Mouse (Mus musculus): Measurements from ENCODE around the gene Slc44a5.
"Not testable (repeated sequence)": the region's sequence is repeated elsewhere in the genome, so short reads cannot be mapped to it uniquely, and the experiment has no call there.

The Slc44a5 gene

DNA sequence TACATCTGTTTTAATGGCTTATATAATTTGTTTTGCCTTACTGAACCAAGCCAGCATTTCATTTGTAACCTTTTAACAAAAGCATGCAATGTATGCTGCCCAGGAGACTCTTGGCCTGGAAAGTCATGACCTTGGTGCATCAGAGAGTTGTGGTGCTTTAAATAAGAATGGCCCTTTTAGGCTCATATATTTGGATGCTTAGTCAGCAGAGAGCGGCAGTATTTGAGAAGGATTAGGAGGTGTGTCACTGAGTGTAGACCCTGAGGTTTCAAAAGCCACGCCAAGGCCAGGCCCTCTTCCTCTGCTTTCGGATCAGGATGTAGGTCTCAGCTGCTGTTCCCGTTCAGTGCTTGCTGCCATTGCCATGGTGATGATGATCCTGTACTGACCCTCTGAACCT, 3.8 kb upstream of the Slc44a5 start:
- DNase-seq (ENCODE audit: low spot score): no peak

DNA sequence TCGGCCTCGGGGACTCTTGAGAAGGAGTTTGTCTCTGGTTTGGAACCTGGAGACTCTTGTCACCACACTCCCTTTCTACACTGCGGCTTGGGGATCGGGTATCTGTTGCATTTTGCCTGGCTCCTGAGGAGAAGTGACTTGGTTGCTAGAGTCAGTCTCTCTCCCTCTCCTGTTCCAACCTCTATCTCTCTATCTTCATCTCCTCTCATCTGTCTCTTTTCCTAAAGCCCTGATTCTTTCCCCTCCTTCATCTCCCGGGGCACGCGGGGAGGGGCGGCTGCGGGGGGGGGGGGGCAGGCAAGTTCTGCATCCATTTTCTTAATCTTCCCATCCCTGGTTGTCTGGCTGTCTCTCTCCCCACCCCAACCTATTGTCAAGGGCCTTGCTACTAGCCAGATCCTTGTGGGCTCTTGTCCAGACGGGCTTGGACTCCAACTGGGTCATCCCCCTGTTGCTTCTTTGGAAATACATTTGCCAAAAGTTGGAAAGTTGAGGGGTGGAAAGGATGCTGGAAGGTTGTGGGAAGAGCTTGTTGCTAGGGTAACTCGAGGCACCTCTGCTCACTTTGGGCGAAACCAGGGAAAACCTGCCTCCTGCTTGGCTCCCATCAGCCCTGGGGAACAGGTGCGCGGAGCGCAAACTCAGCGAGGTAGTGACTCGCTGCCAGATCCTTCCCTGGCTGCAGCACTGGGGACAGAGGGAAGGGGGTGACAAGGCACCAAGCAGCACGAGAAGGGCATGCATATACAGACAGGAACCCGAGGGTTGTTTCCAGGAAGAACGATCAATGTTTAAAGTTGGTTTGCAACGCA, 919 bp downstream of the Slc44a5 start:
- DNase-seq (ENCODE audit: low spot score): no peak

DNA sequence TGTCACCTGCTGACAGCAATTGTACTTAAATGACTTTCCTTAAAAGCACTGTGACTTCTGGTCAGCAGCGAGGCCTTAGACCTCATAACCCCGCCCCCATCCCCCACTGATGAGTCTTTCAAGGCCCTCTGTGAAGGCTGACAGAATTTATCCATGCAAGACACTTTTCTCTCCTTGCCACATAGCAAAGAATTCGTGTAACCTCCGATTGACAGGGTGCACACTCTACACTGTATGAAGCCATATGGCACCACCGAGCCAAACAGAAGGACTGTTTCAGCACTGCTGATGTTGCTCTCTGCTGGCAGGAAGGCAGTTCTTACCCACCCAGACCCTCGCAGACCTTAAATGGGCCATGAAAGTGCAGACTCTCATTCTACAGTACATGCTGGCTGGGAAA, 1.8 kb downstream of the Slc44a5 start:
- no peak for DNase-seq (ENCODE audit: low spot score)

DNA sequence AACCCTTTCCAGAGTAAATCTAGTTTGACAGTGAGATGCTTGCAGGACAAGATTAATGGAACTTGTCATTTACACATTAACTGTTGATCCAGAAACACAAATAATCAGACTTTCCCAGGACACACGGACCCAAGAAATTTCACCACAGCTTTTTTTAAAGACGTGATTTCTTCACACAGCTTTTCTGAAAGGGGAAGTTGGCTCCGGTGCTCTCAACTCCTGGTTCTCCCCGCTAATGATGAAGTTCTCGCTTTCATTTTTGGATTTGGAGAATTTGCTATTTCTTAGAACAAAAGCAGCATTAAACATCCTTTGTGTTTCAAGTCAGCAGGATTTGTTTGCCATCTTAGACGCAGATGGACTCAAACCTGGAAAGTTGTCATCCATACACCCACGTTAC, 2.6 kb downstream of the Slc44a5 start:
- DNase-seq (ENCODE audit: low spot score): no peak

DNA sequence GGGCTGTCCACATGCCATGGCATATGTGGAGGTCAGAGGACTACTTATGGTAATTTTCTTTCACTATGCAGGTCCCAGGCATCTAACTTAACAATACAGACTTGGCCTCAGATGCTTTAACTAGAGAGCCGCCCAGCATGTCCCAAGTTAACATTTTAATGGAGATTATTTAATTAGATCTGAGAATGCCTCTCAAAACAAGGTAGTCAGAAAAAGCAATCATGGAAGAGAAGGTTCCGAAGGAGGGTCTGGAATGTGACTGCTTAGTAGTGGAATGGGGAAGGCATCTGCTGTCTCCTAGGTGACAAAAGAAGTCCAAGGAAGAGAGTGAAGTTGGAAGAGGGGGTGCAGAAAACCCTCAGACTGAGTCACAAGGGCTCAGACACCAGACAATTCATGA, 7.4 kb downstream of the Slc44a5 start:
- no peak for DNase-seq (ENCODE audit: low spot score)

DNA sequence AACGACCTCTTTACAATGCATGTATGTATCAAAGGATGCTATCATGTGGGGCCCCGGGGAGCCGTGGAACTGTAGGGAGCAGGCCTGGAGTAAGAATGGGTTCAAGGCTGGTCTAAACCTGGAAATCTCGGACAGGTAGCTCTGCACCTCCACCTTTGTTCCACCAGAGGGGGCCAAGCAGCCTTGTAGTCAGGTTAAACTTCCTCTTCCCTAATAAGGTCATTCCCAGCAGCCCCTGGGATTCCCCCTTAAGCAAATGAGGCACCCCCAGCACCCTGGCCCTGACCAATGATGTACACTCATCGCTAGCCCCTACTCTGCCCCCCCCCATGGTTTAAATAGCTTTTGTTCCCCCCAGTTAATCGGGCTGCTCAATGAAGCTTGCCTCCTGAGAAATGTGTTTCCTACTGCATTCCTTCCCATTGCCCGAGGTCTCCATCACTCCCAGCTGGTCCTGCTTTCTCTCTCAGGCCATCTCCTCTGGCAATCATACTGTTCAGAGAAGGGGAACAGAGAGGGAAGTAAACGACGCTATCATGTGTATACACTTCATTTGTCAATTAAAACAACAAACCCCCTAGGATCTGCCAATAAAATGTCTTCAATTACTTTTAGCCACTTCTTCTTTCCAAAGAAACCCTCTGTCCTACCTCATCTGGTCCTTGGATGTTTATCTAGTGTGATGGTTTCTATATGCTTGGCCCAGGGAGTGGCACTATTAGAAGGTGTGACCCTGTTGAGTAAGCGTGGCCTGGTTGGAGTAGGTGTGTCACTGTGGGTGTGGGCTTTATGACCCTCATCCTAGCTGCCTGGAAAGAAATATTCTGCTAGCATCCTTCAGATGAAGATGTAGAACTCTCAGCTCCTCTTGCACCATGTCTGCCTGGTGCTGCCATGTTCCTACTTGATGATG, 11.4 kb downstream of the Slc44a5 start:
- DNase-seq (ENCODE audit: low spot score): no peak

DNA sequence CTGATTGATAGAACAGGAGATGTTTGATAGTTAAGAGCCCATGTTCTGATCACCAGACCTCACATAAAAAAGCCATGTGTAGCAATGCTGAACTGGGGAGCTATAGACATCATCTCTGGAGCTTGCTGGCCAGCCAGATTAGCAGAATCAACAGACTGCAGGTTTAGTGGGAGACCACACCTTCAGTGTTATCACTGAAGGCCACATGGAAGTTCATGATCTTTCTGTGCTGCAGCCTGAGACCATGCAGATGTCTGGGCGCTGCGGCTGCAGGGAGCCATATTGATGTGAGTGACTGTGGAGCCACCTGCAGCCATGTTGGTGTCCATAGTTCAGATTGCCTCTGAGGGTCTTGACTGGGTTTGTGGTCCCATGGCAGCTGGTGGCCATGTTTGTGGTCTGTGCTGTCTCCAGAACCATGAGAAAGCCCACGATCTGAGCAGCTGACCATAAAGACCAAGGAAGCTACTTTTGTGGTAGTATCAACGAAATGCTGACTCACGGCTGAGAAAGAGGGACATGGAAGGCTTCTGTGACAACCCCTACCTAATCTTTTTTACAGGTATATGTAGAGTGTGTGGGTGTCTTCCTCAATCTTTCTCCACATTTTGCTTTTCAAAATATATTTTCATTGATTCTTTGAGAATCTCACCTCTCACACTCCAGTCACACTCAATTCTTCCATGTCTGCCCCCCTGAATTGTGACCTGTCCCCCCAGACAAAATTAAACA, 26.7 kb downstream of the Slc44a5 start:
- DNase-seq (ENCODE audit: low spot score): no peak

DNA sequence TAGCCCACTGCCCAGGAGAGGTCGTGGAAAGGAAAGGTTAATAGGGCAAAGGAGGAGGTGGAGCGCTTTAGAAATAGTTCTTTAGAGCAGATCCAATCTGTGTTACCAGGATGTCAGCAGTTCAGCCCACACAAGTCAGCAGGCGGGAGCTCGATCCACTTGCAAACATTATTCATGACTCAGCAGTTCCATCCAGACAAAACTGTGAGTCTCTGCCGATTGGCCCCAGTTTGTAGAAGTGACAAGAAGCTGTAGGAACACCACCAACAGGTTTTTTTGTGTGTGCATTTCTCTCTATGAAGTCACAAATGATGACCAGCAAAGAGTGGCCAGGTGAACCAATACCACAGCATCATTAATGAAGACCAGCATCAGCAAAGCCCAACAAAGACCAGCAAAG, 28.1 kb downstream of the Slc44a5 start:
- DNase-seq (ENCODE audit: low spot score): no peak

DNA sequence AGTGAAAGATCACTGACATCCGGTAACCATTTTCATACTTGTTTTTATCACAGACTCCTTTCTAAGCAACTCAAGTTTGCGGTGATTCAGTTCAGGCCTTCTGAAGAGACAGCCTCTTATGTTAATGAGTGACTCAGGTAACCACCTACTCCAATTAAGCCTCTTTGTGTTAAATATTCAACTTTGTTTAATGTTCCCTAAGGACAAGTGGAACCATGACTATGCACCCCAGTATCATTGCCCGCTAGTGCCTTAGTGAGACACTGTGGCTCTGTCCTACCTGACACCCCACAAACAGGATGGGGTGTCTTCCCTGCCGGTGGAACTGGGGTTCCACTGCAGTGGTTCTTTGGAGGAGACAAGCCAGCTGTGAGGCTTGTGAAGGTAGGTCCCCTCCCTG, 73.6 kb downstream of the Slc44a5 start:
- DNase-seq (ENCODE audit: low spot score): no peak

DNA sequence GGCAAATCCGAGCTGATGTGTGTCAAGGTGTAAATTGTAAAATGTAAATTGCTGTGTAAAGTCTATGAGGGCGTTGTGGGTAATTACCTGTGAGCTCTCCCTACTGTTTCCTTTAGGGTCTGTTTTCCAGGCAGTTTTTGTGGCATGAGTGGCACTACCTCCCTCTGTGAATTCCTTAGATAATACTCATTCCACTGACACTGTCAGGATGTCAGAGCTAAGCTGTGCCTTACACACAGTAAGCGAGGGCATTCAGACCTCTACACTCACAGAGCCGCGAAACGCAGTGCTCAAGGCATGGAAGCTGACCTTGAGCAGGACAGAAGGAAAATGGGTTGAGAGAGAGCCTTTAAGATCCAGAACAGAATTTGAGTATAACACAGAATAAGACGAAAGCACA, 80.1 kb downstream of the Slc44a5 start:
- no peak for DNase-seq (ENCODE audit: low spot score)

DNA sequence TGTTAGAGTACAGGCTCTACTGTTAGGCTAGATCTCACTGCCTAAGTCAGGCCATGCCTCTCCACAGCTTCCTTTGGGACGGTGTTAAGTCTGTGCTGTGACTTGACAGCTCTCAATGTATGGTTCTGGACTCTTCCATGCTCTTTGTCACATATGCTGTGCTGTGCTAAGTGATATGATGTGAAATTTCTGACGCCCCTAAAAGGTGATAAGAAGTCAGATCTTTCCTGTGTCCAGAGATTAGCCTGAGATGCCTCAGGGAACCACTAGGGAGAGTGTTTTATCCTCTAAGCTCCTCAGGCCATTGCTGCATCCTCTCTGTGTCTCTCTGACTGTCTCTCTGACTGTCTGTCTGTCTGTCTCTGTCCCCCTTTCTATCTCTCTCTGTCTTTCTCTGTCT, 84.2 kb downstream of the Slc44a5 start:
- DNase-seq (ENCODE audit: low spot score): no peak

DNA sequence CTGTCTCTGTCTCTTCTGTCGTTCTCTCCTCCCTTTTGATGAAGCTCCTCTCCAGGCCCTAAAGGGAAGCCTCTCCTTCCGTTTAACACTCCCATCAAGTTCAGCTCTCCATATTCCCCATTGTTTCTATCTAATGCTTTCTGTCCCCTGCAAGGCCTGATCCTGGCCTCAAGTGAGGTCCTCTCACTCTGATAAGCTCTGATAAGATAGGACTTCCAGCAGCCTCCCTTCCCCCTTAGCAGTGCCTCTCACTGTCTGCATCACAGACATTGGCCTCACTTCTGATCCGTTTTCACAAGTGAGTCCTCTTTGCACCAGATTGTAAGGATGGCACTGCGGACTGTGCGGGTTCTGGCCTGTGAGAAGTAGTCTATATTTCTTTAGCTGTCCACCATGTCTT, 85.0 kb downstream of the Slc44a5 start:
- no peak for DNase-seq (ENCODE audit: low spot score)

DNA sequence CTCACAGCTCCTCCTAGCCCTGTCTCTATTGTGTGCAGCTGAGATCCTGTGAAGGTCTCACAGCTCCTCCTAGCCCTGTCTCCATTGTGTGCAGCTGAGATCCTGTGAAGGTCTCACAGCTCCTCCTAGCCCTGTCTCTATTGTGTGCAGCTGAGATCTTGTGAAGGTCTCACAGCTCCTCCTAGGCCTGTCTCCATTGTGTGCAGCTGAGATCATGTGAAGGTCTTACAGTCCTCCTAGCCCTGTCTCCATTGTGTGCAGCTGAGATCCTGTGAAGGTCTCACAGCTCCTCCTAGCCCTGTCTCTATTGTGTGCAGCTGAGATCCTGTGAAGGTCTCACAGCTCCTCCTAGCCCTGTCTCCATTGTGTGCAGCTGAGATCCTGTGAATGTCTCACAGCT, 98.8 kb downstream of the Slc44a5 start:
- DNase-seq (ENCODE audit: low spot score): not testable (repeated sequence)

DNA sequence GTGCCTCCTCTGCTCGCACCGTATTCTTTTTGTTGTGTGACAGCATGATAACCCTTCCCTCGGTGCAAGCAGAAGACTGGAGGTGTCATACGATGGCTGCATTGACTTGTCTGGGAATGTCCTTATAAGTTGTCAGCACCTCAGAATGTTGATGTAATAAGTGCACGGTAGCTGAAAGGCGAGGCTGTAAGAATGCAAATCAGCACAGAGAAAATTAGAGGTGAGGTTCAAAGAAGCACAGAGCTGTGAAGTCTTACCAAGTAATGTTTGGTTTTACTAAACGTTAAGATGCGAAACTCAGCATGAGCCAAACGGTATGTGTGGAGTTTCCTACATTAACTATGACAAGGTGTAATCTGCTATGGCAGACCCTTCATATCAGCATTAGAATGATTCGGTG, 102.5 kb downstream of the Slc44a5 start:
- no peak for DNase-seq (ENCODE audit: low spot score)

DNA sequence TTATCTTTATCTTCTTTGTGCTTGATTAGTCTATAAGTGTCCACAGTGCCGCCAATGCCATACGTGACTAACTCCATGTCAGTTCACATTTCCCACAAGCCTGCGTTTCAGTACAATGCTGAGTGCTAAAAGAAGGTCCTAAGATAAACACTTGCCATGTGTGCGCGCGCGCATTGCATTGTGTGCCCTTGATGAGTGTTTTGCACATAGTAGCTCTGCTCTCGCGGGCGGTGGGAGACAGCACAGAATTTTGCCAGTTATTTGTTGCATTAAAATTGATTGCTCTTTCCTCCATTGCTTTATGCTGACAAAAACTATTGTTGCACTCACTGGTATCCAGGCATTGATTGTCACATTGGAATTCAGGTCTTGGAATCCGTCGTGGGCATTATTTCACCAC, 108.5 kb downstream of the Slc44a5 start:
- no peak for DNase-seq (ENCODE audit: low spot score)

DNA sequence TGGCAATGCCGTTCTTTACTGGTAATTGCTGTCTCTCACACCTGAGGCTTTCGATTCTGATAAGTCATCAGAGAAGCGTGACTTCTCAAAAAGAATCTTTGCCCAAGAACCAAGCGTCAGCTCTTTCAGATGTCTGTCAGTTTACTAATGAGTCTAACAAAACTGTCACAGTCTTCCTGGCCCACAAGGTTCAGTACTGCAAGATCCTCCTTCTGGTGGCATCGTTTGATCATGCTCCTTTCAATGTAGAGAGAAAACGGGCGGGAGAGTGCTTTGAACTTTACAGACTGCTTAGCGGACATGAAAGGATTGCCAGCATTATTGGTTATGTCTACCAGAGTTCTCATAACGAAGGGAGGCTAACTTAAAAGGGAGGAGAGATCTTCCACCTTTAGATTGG, 109.0 kb downstream of the Slc44a5 start:
- DNase-seq (ENCODE audit: low spot score): no peak

DNA sequence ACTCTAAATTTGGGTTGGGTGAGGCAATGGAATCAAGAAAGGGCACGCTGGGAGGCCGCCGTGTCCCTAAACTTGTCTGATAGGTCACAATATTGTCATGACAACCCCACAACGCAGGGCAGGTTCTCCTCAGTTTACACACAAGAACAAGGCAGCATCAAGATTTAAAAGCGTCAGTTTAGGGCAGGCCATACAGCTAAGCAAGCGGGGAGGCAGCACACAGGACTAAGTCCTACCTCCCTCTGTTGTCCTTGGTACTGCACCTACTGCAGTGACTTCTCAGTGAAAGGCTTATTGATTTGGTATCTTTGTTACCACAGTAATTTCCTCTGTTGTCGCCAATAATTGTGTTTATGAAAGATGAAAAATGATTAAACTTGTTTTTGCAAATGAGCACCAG, 109.7 kb downstream of the Slc44a5 start:
- no peak for DNase-seq (ENCODE audit: low spot score)

DNA sequence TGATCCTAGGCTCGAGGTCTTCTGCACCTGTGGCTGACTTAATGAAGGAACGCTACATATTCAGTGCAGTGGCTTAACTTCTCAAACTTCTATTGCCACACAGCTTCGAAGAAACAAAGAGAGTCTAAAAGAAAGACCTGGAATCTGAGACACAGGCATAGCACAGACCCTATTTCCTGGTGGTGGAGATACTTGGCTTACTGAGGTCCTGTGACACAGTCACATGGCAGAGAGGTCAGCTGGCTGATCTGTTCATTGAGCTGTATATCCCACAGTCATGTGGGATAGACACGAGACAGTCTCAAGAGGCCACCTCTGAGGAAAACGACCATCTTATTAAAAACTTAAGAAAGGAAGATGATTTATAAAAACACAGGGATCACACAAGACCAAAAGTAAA, 116.8 kb downstream of the Slc44a5 start:
- DNase-seq (ENCODE audit: low spot score): no peak

DNA sequence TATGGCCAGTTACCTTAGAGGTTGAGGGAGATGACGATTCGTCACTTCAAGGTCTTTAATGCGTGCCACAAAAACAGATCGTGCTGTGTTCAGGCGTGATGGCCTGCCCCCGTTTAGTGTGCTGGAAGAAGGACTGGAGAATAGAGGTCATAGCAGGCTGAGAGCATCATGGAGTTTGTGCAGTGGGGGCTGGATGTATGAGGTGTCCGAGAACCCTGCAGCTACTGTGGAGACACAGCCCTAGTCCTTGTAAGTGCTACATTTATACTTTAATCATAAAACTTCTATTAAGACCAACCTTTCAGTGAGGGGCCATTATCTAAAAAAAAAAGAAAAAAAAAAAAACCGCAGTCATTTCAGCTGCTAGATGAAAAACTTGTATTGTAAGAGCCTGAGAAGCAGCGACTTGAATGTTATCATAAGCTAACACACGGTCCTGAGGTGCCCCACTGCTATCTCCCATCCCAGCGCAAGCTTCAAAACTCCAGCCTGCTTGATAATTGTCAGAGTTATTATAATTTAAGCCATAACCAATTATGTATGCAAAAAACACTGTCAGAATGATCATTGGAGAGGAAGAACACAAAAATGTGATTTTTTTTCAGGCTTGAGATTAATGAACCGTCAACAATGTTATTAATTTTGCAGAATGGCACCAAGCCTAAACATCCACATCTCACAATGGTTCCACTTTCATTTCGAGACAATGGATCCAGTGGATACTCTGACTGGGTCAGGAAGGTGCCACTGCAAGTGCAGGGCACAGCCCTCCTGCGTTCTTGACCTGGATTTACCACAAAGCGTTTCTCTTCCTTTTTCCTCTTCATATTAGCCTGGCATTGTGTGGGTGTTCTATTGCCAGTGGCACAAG, 118.5 kb downstream of the Slc44a5 start:
- DNase-seq (ENCODE audit: low spot score): no peak

DNA sequence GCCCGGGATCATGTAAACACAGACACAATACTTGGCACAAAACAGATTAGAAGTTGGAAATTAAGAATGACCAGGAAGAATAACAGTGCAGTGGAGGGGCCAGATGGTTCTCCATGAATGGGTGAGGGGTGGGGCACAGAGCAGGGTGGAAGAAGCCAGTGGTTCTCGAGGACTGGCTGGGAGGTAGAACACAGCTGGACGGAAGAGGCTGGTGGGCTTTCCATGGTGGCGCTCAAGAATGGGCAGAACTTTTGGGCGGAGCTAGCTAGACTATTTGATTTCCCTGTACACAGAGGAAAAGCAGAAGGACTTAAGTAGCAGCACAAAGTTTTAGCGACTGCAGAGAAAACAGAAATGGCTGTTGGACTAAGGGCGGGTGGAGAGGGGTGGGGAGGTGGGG, 119.2 kb downstream of the Slc44a5 start:
- DNase-seq (ENCODE audit: low spot score): no peak

DNA sequence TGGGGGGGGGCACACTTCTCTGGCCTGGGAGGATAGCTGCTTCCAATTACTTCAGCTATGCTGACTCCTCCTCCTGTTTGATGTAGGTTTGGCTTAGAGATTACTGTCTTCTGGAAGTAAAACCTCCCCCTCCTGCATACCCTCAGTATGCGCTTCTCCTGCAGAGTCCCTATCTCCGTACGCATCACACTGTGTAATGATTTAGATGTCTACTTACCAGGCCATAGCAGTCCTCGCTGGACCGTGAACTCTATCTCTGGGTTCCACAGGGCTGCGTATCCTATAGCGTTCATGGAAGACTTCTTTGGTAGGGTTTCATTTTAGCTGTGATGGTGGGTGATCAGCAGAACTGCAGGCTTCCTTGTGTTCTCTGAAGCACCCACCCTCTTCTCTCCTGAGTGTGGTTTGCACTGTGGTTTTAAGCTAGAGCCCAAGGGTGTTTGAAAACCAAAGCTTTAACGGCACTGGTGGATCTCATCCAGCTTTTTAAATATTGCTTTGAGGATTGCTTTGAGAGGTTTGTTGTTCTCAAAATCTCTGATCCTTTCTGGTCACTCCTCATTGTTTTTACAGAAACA, 120.6 kb downstream of the Slc44a5 start:
- no peak for DNase-seq (ENCODE audit: low spot score)
